Mouse (Mus musculus) midbrain, embryonic 11.5 days (tissue): ENCODE results near the gene P3h2. TPM values are rescaled to one million over a fixed set of nuclear protein-coding genes. Genes with fewer than 3 reads are reported as not detected.

ENCODE experiments used
- ATAC-seq: fragments of 200-750 bp; cut with Nextera tagmentation; 2 replicates; pipeline ENCODE4 v1.8.0; 2017; ENCODE audit warnings: moderate TSS enrichment, moderate library complexity; ENCODE audit not compliant: low FRiP score
- DNase-seq: peaks from one replicate; pipeline ENCODE4 v3.0.0; 2015; ENCODE audit warnings: low spot score; ENCODE audit errors: missing footprints
- H3K27ac ChIP-seq: fragments of 300-500 bp; sonication (generic); 2 replicates; pipeline ENCODE4 v1.5.1; 2014; ENCODE audit warnings: low read depth, low read length
- H3K27me3 ChIP-seq: fragments of 300-500 bp; sonication (generic); 2 replicates; pipeline ENCODE4 v1.6.1; 2014; ENCODE audit warnings: mild to moderate bottlenecking, low read length, moderate library complexity, mixed read lengths; ENCODE audit not compliant: control insufficient read depth, insufficient read depth
- H3K36me3 ChIP-seq: fragments of 300-500 bp; sonication (generic); 2 replicates; pipeline ENCODE4 v1.6.1; 2014; ENCODE audit warnings: mild to moderate bottlenecking, low read length, moderate library complexity, mixed read lengths; ENCODE audit not compliant: control insufficient read depth, insufficient read depth
- H3K4me1 ChIP-seq: fragments of 300-500 bp; sonication (generic); 2 replicates; pipeline ENCODE4 v1.6.1; 2014; ENCODE audit warnings: low read length; ENCODE audit not compliant: control insufficient read depth, insufficient read depth
- H3K4me2 ChIP-seq: fragments of 300-500 bp; sonication (generic); 2 replicates; pipeline ENCODE4 v1.6.1; 2014; ENCODE audit warnings: mild to moderate bottlenecking, moderate library complexity
- H3K4me3 ChIP-seq: fragments of 300-500 bp; sonication (generic); 2 replicates; pipeline ENCODE4 v1.5.1; 2014; ENCODE audit warnings: low read depth, low read length
- H3K9ac ChIP-seq: fragments of 300-500 bp; sonication (generic); 2 replicates; pipeline ENCODE4 v1.6.1; 2014; ENCODE audit warnings: low read length
- H3K9me3 ChIP-seq: fragments of 300-500 bp; sonication (generic); 2 replicates; pipeline ENCODE4 v1.6.1; 2016; ENCODE audit warnings: low read length; ENCODE audit not compliant: control insufficient read depth
- WGBS: fragments of 180-500 bp; shearing (Covaris S2); extraction: QIAGEN DNeasy Blood & Tissue Kit; methylation state at CpG from one replicate; pipeline ENCODE4 v1.1.7; 2014; 5-methylcytosine and 5-hydroxymethylcytosine counted together
- polyA plus RNA-seq: library from polyadenylated mRNA; unstranded; fragments of >200 nt; fragmentation: Nextera tagmentation; extraction: Ambion mirVana; gene quantifications from 2 replicates; pipeline ENCODE4 v1.2.1, GENCODE M21; 2014

P3h2 gene
- 2.2 and 2.3 TPM in 2 replicates for polyA plus RNA-seq

GRCm38 (mm10) chr16:26105115-26105974 is at the start of gene P3h2:
P3h2 (minus strand) TSS chr16:26105784.
- Histone ChIP-seq H3K36me3 (no peaks in the 10 kb centered on the region), H3K4me2 (peak within 1 kb of the TSS; percentile 89), H3K27ac (no peak within 1 kb of the TSS; the same call in 1 of the 2 replicates), H3K27me3 (peaks cover 9% of the 10 kb centered on the region), H3K9me3 (no peaks in the 10 kb centered on the region), H3K9ac (peak within 1 kb of the TSS; percentile 68), H3K4me1 (no peaks in the 10 kb centered on the region), H3K4me3 (peak within 1 kb of the TSS; percentile 67)
- under 1% methylated on average over 100 of the region's 101 CpGs for WGBS
- ATAC-seq (peak; percentile 92), DNase-seq (peak; percentile 95)

GRCm38 (mm10) chr16:26152258-26152657 is 46.7 kb upstream of the P3h2 start:
- H3K4me3 ChIP-seq = no peak overlapping the region
- H3K4me1 ChIP-seq = no peaks in the 10 kb centered on the region
- no peak for ATAC-seq
- 90% methylated on average over 2 of the region's 2 CpGs for WGBS
- H3K27me3 ChIP-seq = no peaks in the 10 kb centered on the region
- no peak overlapping the region for H3K9ac ChIP-seq
- no peaks in the 10 kb centered on the region for H3K36me3 ChIP-seq
- DNase-seq = no peak
- no peaks in the 10 kb centered on the region for H3K9me3 ChIP-seq
- H3K4me2 ChIP-seq = no peak overlapping the region
- no peak overlapping the region for H3K27ac ChIP-seq

GRCm38 (mm10) chr16:26150943-26151342 is 45.4 kb upstream of the P3h2 start:
- no peak overlapping the region for H3K9ac ChIP-seq
- H3K4me3 ChIP-seq = no peak overlapping the region
- DNase-seq (no peak), ATAC-seq (no peak)
- H3K27me3 ChIP-seq = no peaks in the 10 kb centered on the region
- no peaks in the 10 kb centered on the region for H3K9me3 ChIP-seq
- H3K36me3 ChIP-seq = no peaks in the 10 kb centered on the region
- no peaks in the 10 kb centered on the region for H3K4me1 ChIP-seq
- no peak overlapping the region for H3K4me2 ChIP-seq
- no peak overlapping the region for H3K27ac ChIP-seq
- WGBS = 90% methylated on average over 1 of the region's 1 CpGs

- DNase-seq (no peak), ATAC-seq (no peak)
- no peak overlapping the region for H3K4me2 ChIP-seq
- no peaks in the 10 kb centered on the region for H3K36me3 ChIP-seq
- no peak overlapping the region for H3K27ac ChIP-seq
- H3K9ac ChIP-seq = no peak overlapping the region
- H3K27me3 ChIP-seq = no peaks in the 10 kb centered on the region
- H3K4me1 ChIP-seq = no peaks in the 10 kb centered on the region
- H3K9me3 ChIP-seq = no peaks in the 10 kb centered on the region
- WGBS = 92% methylated on average over 1 of the region's 1 CpGs
- H3K4me3 ChIP-seq = no peak overlapping the region
These were observed 41.3 kb upstream of the P3h2 start for GRCm38 (mm10) chr16:26146853-26147252.

GRCm38 (mm10) chr16:26131126-26131525 is 25.5 kb upstream of the P3h2 start:
- no peaks in the 10 kb centered on the region for H3K36me3 ChIP-seq
- no peak overlapping the region for H3K4me2 ChIP-seq
- H3K27ac ChIP-seq = no peak overlapping the region
- no peaks in the 10 kb centered on the region for H3K4me1 ChIP-seq
- no peaks in the 10 kb centered on the region for H3K9me3 ChIP-seq
- 84% methylated on average over 1 of the region's 1 CpGs for WGBS
- H3K27me3 ChIP-seq = no peaks in the 10 kb centered on the region
- DNase-seq = no peak
- no peak overlapping the region for H3K9ac ChIP-seq
- no peak overlapping the region for H3K4me3 ChIP-seq
- ATAC-seq = no peak

GRCm38 (mm10) chr16:26106618-26107017 is 1.0 kb upstream of the P3h2 start:
- Histone ChIP-seq H3K36me3 (no peaks in the 10 kb centered on the region), H3K4me1 (no peaks in the 10 kb centered on the region), H3K4me2 (no peak overlapping the region), H3K27me3 (peaks cover 9% of the 10 kb centered on the region), H3K27ac (no peak overlapping the region), H3K9ac (no peak overlapping the region), H3K4me3 (no peak overlapping the region), H3K9me3 (no peaks in the 10 kb centered on the region)
- DNase-seq = peak; percentile 83
- WGBS = 80% methylated on average over 5 of the region's 5 CpGs
- no peak for ATAC-seq

- Histone ChIP-seq H3K4me1 (no peaks in the 10 kb centered on the region), H3K27me3 (peaks cover 9% of the 10 kb centered on the region), H3K27ac (no peak overlapping the region), H3K4me2 (peak overlapping the region; percentile 89), H3K4me3 (peak overlapping the region; percentile 67), H3K9me3 (no peaks in the 10 kb centered on the region), H3K36me3 (no peaks in the 10 kb centered on the region), H3K9ac (peak overlapping the region; percentile 68)
- 15% methylated on average over 5 of the region's 5 CpGs for WGBS
- DNase-seq (peak; percentile 91), ATAC-seq (peak; percentile 17)
These were observed 545 bp upstream of the P3h2 start for GRCm38 (mm10) chr16:26106041-26106617.

- Histone ChIP-seq H3K9ac (no peak overlapping the region), H3K36me3 (no peaks in the 10 kb centered on the region), H3K27me3 (peaks cover 9% of the 10 kb centered on the region), H3K9me3 (no peaks in the 10 kb centered on the region), H3K4me3 (no peak overlapping the region), H3K27ac (no peak overlapping the region), H3K4me1 (no peaks in the 10 kb centered on the region), H3K4me2 (no peak overlapping the region)
- ATAC-seq = no peak
- WGBS = 43% methylated on average over 4 of the region's 4 CpGs
- peak; percentile 86 for DNase-seq
These were observed 1.3 kb downstream of the P3h2 start for GRCm38 (mm10) chr16:26104274-26104673.

- ATAC-seq (no peak), DNase-seq (peak; percentile 64)
- Histone ChIP-seq H3K9ac (no peak overlapping the region), H3K27ac (no peak overlapping the region), H3K27me3 (peaks cover 9% of the 10 kb centered on the region), H3K4me1 (no peaks in the 10 kb centered on the region), H3K36me3 (no peaks in the 10 kb centered on the region), H3K9me3 (no peaks in the 10 kb centered on the region), H3K4me3 (no peak overlapping the region), H3K4me2 (no peak overlapping the region)
- 88% methylated on average over 2 of the region's 2 CpGs for WGBS
These were observed 2.7 kb downstream of the P3h2 start for GRCm38 (mm10) chr16:26102856-26103255.
